Mouse (Mus musculus): ENCODE measurements at regions not wholly inside any gene's neighbourhood (a gene's known extent, or its start where the extent isn't known, plus 50 kb on each side); places are given as distances from the start of the nearest gene placed in this dataset.

- no peak for DNase-seq
- intact Hi-C loops (cut with DNase I) = no loop called here
These were observed 133.9 kb upstream of the Tnfaip3 start for GRCm38 (mm10) chr10:19149196-19149869.

- intact Hi-C loops (cut with DNase I) = no loop called here
- no peak for DNase-seq
These were observed 126.0 kb upstream of the Tnfaip3 start for GRCm38 (mm10) chr10:19141481-19141880.

- DNase-seq = no peak
- intact Hi-C loops (cut with DNase I) = no loop called here
These were observed 125.2 kb upstream of the Tnfaip3 start for GRCm38 (mm10) chr10:19140628-19141027.

GRCm38 (mm10) chr10:19139234-19139633 lies 123.8 kb upstream of the Tnfaip3 start:
- intact Hi-C loops (cut with DNase I) = no loop called here

GRCm38 (mm10) chr10:19138258-19138657 lies 122.8 kb upstream of the Tnfaip3 start:
- intact Hi-C loops (cut with DNase I) = no loop called here
- DNase-seq = no peak

More at GRCm38 (mm10) chr10:19139234-19139633, 123.8 kb upstream of the Tnfaip3 start:
- DNase-seq = no peak

DNA sequence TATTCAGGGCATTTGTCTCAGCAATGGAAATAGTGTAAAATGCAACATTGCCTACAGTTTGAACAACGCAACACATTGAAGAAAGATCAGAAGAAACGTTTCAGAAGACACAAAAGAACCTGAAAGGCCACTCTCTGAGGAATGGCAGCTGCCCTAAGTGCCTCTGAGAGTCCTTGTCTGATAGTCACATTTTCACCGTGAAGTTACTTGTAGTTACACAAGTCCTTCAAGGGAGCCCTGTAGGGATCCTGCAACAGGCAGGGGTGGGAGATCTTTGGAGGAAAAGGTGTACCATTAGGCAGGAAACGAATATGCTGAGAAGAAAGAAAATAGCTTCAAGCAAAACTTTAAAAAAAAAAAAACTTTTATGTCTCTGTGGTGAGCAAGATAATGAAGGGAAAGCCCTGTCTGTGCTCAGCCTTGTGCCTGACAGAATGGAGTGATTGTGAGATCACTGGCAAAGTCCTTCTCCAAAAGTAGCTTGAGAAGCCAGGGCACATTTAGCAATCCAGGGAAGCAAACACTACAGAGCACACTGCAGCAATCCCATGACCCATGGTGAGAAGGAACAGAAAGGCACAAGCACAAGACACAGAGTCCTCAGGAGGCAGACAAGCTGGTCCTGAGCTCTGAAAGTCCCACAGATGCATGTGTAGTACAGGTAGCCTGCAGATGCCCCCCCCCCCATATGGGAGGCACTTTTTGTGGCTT lies 112.3 kb upstream of the Tnfaip3 start:
- intact Hi-C loops (cut with DNase I) = no loop called here
- DNase-seq = no peak

GRCm38 (mm10) chr10:19126922-19127321 lies 111.5 kb upstream of the Tnfaip3 start:
- no peak for DNase-seq
- intact Hi-C loops (cut with DNase I) = no loop called here

DNA sequence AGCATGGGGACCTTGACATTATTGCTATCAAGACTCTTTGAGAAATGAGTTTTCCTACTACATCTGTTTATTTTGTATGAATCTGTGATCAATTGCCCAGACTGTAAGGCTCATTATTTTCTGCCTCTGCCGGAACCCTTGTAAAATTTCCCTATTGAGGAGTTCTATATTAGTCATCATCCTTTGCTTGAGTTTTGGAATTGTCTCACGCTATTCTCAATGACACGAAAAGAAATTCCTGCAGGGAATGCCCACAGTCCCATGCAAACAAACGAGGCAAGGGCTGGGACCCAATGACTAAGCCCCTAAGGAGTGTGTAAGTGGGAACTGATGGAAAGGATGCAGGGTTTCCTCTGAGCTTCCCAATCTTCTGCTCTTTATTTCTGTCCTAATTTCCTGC lies 111.0 kb upstream of the Tnfaip3 start:
- DNase-seq = no peak
- intact Hi-C loops (cut with DNase I) = no loop called here

GRCm38 (mm10) chr10:19123691-19124090 lies 108.2 kb upstream of the Tnfaip3 start:
- intact Hi-C loops (cut with DNase I) = loop anchor here (1.0 kb wide), 1 partner anchor 108 kb away; the partner anchor contains the start of gene Tnfaip3
- DNase-seq = no peak

GRCm38 (mm10) chr10:19122221-19122620 lies 106.8 kb upstream of the Tnfaip3 start:
- intact Hi-C loops (cut with DNase I) = no loop called here
- DNase-seq = peak in 1 of 2 experiments; percentile 13

DNA sequence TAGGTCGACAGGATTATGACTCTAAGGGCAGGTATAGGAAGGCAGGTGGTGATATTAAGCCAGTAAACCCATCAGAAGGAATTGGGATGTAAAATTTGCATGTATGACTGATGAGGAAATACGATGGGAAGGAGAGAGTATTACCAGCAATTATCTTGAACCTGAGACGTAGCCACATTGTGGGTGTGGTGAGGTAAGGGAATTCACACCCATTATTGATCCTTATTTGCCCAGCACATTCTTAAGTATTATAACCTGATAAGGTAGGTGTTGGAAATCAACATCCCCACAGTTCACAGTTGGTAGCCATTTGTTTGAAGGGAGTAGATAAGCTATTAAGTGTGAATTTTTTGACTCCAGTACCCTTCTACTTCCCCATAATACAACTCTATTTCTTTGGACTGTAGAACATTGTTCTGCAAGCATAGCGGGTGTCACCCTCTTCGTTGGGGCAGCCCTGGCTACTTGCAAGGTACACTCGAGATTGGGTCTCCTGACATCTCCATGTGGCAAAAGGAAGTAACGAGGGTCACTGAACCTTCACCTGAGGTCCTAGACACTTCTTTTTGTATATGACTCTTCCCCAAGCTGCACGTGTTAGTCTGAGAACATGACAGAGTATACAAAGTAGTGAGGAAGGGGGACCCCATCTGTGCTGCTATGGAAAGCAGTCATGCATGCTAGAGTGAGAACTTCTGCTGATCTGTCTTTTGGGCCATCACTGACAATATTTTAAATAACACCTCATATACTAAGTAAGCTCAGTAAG lies 104.0 kb upstream of the Tnfaip3 start:
- no peak for DNase-seq
- intact Hi-C loops (cut with DNase I) = no loop called here

GRCm38 (mm10) chr10:19118569-19119280 lies 103.3 kb upstream of the Tnfaip3 start:
- no peak for DNase-seq
- intact Hi-C loops (cut with DNase I) = no loop called here

DNA sequence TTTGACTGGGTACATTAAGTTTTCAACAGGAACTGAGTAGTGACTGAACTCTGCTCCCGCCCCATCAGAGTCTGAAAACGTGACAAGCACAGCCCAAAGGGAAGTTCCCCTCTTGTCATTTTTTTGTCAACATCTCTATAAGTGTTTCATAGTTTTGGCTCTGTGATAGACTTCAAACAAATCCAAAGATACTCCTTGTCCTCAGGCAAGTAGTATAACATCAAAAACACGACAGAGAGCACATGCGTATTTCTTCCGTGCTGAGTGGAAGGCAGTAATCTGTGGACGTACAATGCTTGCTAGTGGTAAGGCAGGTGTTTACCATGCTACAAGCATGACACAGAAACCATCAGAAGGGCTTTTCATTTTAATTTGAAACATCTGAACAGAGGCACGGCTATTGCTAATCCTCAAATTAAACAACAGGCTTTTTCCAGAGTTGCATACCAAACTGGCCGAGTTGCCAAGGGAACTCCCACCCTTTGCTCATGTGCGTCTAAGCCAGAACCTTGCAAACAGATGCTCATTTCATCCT lies 101.7 kb upstream of the Tnfaip3 start:
- DNase-seq = no peak
- intact Hi-C loops (cut with DNase I) = no loop called here

- DNase-seq = no peak
- intact Hi-C loops (cut with DNase I) = no loop called here
These were observed 97.0 kb upstream of the Tnfaip3 start for GRCm38 (mm10) chr10:19112459-19112858.

DNA sequence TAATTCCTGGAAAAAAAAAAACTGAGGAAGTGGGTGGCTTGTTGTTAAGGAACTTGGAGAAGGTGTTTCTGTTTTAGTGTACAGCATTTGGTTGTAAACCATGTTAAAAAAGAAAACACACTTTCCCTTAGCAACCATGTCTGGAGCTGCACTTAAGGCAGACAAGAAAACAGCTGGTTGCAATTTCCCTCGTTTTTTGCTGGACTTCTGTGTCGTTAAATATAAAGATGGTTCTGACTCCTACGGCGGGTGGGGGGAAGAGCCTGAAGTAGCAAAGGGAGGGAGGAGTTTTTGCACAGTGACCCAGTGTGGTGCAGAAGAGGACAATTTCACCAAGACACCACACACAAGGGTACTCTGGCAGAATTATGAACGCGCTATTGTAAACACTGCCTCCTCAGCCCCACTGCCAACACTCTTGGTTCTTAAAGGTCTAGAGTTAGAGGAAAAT lies 89.8 kb upstream of the Tnfaip3 start:
- no peak for DNase-seq
- intact Hi-C loops (cut with DNase I) = no loop called here

- intact Hi-C loops (cut with DNase I) = no loop called here
- no peak for DNase-seq
These were observed 89.3 kb upstream of the Tnfaip3 start for GRCm38 (mm10) chr10:19104671-19105203.

DNA sequence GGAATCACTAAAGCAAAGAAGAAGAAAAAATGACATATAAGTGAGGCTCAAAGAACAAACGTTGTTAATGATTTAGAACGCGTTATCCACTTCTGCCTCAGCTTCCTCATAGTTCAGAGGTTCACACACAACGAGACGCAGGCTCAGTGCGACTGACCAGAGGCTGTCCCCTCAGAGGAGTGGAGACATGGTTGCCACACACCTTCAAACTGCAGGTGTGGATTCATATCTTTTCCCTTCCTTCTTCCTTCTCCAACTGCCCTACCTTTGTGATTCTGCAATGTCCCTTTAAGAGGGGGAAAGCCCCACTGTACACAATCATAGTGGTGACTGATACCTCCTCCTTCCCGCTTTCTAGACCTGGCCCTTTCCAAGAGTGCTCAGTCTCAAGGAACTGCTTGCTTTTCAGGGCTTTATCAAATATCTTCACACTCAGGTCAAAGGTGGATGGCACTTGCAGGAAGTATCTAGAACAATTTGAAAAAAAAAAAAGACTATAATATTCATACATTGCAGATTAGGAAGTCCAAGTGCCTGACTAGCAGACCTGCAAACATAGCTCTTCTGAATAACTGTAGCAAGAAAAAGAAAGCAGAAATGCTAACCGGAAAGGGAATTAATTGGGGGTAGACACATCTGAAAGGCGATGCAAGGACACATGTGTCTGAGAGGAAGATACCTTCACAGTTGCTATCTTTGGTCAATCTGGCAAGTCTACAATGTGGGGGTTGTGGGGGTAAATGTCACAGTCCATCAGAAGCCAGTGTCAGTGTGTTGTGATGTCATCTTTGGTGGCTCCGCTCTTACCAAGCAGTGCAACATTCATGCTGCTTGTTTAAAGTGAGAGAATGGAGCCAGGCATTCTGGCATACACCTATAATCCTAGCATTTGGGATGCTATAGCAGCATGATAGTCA lies 84.2 kb upstream of the Tnfaip3 start:
- DNase-seq = no peak
- intact Hi-C loops (cut with DNase I) = no loop called here

GRCm38 (mm10) chr10:19094297-19094696 lies 78.8 kb upstream of the Tnfaip3 start:
- DNase-seq = peak; percentile 47 to 63
- intact Hi-C loops (cut with DNase I) = loop anchor here (5.0 kb wide), 2 partner anchors 88 to 142 kb away; no protein-coding TSS in a partner anchor

- intact Hi-C loops (cut with DNase I) = loop anchor here (5.0 kb wide), 2 partner anchors 89 to 141 kb away; no protein-coding TSS in a partner anchor
- DNase-seq = no peak
These were observed 78.2 kb upstream of the Tnfaip3 start for GRCm38 (mm10) chr10:19093689-19094088.

Measured in heart, postnatal 36 days (tissue).